Mouse (Mus musculus): Measurements from ENCODE around the gene Smim10l1. TPM values are rescaled to one million over a fixed set of nuclear protein-coding genes. Genes with fewer than 3 reads are reported as not detected.

Smim10l1 gene
- total RNA-seq (2017), result 122 and 141 TPM in 2 replicates

DNA sequence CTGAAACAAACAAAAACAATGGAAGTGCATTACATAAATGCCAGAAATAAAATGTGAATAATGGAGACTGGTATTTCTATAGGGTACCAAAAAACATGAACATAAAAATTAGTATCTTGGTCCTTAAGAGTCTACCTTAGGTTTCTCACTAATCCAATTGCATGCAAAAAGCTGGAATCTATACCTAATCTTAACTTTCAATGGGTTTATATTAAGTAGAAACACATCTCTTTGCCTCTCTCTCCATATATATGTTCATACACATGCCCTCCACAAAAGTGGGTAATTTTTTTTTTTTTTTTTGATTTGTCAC, at the start of gene Smim10l1:
Gene Smim10l1 (plus strand): TSS at position 301 of the 313 bp plus-strand sequence.
- no peak for ATAC-seq (replicated peaks; ENCODE audit: low read depth, poor library complexity, severe bottlenecking)

DNA sequence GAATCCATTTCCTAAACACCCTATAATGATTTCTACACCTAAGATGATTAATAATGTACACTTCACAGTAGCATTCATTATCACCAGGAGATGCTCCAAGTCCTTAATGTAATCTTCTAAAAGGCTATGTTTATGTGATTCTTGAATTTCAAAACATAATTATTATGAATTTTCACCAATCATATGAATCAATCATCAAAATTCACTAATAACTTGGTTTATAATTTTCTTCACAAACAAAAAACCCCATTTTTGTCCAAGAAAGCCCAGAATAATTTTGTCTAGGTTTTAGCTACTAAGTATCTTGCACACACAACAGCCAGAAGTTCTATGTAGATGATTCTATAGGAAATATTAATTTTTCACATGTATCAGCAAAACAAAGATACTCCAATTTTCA, 49.0 kb upstream of the Smim10l1 start, which contains the start of gene Tas2r140:
Gene Tas2r140 (minus strand): TSS at position 101 of the 400 bp plus-strand sequence.
- no peak for ATAC-seq (replicated peaks; ENCODE audit: low read depth, poor library complexity, severe bottlenecking)

DNA sequence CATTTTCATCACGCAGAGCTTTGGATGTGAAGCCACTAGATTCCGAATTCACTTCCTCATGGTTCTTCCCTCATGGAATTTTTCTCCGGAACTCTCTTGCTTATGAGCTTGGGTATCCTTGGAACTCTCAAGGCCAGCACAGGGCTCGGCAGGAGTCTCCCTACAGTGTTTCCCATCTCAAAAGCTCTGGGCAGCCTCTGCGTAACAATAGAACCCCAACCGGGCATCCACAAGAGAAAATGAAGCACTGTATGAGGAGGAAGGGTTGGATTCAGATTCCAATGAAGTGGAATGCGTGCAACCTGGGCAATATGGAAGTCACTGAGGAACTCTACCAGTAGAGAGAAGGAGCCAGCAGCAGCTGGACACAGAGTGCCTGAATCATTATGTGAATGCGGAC, 12.5 kb upstream of the Smim10l1 start:
- no peak for ATAC-seq (replicated peaks; ENCODE audit: low read depth, poor library complexity, severe bottlenecking)

DNA sequence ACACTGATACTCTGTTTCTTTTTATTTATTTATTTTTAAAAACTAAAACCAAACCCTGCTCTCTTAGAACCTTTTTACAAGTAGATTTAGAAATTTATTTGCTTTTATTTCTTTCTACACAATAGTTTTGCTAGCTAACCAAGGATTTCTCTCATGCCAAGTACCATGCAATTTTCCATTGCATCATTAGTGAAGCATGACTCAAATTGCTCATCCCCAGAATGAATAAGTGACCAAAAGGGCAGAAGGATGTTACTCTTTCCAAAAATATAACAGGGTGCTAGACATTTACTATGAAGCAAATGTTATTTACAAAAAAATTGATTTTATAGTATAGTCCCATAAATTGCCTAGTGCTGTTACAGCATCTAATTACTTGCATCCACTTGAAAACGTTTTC, 2.3 kb upstream of the Smim10l1 start:
- no peak for ATAC-seq (replicated peaks; ENCODE audit: low read depth, poor library complexity, severe bottlenecking)

GRCm38 (mm10) chr6:133104922-133105859, 482 bp downstream of the Smim10l1 start:
- peak; percentile 98 for ATAC-seq (replicated peaks; ENCODE audit: low read depth, poor library complexity, severe bottlenecking)

Other genes starting within 250 kb of the Smim10l1 start
- not detected in 2 replicates for gene Tas2r116, start 249.5 kb upstream of the Smim10l1 start, total RNA-seq (2017)
- not detected in 2 replicates for gene Tas2r110, start 236.9 kb upstream of the Smim10l1 start, total RNA-seq (2017)
- not detected in 2 replicates for gene Tas2r113, start 211.9 kb upstream of the Smim10l1 start, total RNA-seq (2017)
- not detected in 2 replicates for gene Tas2r125, start 195.3 kb upstream of the Smim10l1 start, total RNA-seq (2017)
- not detected in 2 replicates for gene Tas2r129, start 153.8 kb upstream of the Smim10l1 start, total RNA-seq (2017)
- gene Tas2r131, start 147.0 kb upstream of the Smim10l1 start, total RNA-seq (2017), result not detected in 2 replicates
- gene Tas2r109, start 123.9 kb upstream of the Smim10l1 start, total RNA-seq (2017), result not detected in 2 replicates
- gene Tas2r103, start 67.8 kb upstream of the Smim10l1 start, total RNA-seq (2017), result not detected in 2 replicates
- gene Tas2r140, start 49.1 kb upstream of the Smim10l1 start, total RNA-seq (2017), result not detected in 2 replicates
- not detected in 2 replicates for gene 5530400C23Rik, start 187.3 kb downstream of the Smim10l1 start, total RNA-seq (2017)

Data from common myeloid progenitor, adult 5-6 weeks (primary cell).